Mouse (Mus musculus): Measurements from ENCODE around the gene Scn5a.

The Scn5a gene

DNA sequence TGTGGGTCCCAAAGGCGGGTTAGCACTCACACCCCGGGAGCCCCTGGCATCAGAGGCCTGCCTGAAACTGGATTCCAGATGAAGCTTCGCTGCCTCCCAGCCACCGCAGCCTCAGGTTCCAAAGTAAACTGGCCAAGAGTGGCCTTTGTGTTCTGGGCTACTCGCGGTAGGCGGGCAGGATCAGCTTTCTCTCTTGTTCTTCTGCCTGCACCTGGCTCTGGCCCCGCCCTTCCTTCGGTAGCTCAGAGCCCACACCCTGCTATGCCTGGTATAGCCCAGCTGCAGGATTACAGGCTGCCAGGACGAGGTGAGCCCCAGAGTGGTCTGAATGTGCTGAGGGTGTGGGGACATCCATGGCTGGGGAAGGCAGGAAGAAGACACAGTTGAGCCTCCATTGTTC lies 12.6 kb downstream of the Scn5a start:
- in situ Hi-C loops (cut with MboI; ENCODE audit: low sequenced_read_pairs): no loop called here

DNA sequence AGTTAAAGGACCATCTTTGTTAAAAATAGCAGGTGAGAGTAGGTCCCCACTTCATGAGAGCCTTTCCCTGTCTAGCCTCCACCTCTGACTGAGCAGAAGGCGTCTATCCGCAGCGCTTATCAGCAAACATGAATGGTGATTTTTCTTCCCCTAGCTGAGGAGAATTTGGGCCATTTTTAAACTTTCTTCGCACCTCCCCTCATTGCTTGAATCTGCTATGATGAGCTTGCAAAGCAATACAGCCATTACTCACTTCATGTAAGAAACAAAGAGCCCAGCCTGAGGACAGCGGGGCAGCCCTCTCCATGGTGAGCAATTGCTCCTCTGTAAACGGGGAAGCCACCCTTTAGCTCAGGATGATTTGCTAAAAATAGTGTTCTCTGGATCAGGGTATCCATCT lies 14.0 kb downstream of the Scn5a start:
- in situ Hi-C loops (cut with MboI; ENCODE audit: low sequenced_read_pairs): no loop called here

DNA sequence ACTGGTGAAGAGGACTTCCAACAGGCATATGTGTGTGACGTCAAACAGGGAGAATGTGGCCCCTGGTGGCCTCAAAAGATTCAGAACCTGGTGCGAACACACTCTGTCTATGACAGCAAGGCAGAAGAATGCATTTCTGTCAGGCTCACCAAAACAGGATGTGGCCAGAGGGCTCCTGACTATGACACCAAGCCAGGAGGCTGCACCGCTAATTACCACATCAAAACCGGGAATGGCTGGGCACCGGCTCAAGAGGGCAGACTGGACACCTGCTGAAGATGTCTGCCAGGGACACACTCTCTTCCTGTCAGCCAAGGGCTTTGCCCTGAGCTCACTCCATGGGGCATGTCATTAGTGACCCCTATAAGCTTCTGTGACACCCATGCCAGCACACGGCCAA lies 15.2 kb downstream of the Scn5a start:
- in situ Hi-C loops (cut with MboI; ENCODE audit: low sequenced_read_pairs): no loop called here

DNA sequence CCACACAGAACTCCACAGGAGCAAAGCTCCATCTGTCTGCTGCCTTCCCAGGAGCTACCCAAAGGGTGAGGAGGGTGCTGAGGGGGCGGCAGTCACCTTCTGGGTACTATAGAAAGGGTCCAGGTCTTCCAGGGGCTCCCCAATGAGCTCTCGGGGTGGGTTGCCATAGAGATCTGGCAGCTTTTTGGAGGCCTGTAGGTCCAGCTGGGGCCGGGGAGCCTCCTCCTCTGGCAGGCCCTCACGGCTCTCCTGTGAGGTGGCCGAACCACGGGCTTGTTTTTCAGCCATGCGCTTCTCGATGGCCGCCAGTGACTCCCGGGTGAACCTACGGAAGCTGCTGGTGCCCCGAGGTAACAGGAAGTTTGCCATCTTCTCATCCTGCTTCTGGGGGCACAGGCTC lies 16.6 kb downstream of the Scn5a start:
- in situ Hi-C loops (cut with MboI; ENCODE audit: low sequenced_read_pairs): no loop called here

DNA sequence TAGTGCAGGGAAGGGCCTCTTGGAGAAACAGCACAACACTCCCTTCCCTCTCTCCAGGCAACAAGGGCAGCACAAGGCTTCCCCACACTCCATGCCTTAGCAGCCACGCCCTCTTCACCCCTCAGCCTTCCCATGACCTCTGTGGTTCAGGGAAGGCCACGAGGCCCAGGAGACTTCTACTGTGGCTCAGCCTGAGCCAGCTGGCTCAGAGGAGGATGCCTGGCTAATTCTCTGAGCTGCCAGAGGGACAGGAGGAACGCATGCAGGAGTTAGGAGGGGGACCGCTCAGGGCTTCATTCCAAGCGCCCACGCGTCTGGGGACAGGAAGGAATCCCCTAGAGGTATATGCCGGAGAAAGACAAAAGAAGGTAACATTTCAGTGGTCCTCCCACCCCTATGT lies 17.1 kb downstream of the Scn5a start:
- in situ Hi-C loops (cut with MboI; ENCODE audit: low sequenced_read_pairs): no loop called here

DNA sequence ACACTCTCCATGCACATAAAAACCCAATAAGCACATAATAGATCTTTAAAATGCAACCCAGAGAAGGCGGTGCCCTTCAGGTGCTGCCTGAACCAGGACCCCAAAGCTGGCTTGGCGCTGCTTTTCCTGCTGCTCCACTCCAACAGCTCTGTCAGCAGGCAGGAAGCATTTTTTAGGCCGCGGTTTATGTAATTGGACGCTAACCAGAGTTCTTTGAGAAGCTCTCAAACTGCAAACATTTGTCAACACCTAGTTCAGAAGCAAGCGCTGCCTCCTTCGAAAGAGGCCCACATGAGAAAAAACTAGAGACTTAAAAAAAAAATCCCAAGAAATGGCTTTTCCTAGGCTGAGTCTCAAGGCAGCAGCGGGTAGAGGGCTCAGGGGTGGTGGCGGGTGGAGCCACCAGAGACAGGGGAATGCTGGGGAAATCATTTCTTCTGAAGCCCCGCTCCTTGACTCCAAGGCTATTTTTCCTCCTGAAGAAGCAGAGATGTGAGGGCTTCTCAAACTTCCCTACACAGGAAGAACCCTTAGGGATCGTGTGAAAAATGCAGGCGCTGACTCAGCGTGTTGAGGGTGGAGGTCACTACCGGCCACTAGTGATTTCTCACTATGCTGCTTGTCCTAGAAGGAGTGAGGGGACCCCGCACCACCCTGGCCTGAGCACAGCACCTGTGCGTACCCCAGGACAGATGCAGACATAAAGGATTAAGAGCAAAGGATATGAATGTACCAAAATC lies 19.1 kb downstream of the Scn5a start:
- in situ Hi-C loops (cut with MboI; ENCODE audit: low sequenced_read_pairs): no loop called here

DNA sequence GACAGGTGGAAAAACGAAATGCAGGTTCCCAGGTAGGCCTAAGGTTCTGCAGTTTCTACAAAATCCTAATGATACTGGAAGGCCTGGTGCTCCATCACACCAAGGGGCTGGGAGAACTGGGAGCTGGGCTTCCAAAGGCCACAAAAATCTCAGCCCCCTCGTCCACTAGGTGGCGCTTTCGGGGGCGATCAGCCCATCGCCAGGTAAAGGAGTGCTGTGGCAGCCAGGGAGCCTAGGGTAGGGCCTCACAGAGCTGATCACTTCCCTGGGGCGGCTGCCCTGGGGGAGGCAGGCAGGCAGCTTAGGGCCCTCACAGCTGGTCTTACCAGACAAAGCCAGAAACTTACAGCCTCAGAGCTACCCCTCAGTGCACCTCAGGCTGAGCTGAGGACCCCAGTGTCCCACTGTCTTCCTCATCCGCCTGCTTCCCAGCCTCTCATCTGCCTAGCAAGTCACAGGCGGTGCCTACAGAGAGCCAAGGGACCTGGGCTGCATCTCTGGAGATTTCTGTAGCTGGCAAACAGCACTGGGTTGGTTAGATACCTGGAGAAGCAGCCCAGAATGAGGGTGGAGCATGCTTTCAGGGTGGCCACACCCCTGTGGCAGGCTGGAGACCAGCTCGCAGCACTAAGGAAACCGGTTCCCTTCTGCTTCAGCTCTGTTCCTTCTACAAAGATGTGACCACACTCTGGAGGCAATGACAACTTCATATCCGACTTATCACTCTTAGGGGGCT lies 20.5 kb downstream of the Scn5a start:
- in situ Hi-C loops (cut with MboI; ENCODE audit: low sequenced_read_pairs): no loop called here

DNA sequence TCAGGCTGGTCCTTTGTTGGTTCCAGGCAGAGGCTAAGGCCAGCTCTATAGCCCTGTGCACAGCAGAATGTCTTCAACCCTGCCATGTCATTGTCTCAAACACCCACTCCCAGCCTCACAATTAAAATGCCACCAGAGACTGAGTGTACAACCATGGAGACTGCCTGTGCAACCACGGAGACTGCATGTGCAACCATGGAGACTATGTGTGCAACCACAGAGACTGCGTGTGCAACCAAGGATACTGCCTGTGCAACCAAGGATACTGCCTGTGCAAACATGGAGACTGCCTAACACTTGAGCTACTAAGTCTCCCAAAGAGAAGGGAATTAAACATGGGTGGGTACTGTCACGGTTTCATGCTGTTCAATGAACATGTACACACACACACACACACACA lies 22.8 kb downstream of the Scn5a start:
- in situ Hi-C loops (cut with MboI; ENCODE audit: low sequenced_read_pairs): no loop called here

DNA sequence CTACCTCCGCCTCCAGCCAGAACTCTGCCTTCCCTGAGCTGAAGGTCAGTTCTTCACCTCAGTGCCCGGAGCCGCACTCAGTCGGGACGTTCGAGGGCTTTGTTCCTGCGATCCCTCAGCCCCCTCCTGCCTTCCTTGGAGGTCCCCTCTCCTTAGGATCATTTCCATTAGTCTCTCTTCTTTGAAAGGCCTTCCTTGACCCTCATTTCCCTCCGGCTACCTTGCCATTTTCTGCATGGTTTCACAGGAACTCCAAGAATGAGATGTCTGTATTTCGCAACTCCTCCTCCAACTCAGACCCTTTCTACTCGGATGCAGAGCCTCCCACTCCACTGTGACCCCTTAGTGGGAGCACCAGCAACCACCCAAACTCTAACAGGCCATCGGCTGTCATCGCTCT lies 31.3 kb downstream of the Scn5a start:
- in situ Hi-C loops (cut with MboI; ENCODE audit: low sequenced_read_pairs): no loop called here

DNA sequence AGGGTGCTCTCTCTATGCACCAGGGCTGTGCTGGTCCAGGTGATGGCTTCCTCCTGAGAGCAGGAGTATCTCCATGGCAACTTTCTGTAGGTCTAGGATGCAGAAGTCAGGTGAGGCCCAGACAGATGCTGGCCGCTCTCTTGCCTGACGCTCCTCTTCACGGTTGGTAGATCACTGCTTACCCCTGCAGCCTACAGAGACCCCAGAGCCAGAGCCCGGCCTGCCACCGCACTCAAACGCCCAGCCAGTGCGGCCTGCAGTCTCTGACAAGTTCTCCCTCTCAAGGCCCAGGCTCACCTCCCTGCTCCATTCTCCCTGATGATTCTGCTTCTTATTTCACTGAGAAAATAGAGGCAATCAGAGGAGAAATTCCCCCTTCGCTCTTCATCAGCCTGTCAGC lies 31.7 kb downstream of the Scn5a start:
- in situ Hi-C loops (cut with MboI; ENCODE audit: low sequenced_read_pairs): no loop called here

DNA sequence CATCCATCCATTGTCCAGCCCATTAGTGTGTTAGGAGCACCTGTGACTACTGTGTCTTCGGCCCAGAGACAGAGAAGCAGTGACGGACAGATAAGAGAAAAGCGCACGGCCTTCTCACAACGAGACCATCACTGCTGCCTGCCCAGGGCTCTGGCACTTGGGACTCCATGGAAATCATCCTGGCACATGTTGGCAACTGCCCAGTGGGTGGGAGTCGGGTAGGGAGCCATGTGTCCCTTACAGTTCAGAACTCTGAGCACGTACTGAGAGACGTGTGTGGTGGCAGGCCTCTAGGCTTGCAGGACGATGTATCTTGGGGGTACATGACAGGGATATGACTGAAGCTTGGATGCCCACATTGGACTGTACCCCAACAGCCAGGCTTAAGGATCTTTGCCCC lies 38.1 kb downstream of the Scn5a start:
- in situ Hi-C loops (cut with MboI; ENCODE audit: low sequenced_read_pairs): no loop called here

DNA sequence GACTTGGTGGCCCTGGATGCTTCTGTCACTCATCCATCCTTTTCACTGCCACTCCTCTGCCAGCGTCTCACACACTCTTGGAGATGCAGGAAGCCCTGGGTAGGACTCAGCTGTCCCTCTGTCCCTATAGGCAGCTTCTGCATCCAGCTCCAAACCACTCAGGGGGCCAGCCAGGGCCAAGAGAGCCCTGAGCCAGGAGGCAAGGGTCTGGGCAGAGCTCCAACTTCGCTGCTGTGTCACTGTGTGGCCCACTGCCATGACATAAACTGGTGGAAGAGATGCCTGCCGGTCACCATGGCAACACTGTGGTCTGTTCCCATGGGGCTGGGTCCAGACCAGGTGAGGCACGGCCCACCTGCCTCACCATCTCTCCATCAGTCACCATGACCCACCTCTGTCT lies 41.0 kb downstream of the Scn5a start:
- in situ Hi-C loops (cut with MboI; ENCODE audit: low sequenced_read_pairs): no loop called here

DNA sequence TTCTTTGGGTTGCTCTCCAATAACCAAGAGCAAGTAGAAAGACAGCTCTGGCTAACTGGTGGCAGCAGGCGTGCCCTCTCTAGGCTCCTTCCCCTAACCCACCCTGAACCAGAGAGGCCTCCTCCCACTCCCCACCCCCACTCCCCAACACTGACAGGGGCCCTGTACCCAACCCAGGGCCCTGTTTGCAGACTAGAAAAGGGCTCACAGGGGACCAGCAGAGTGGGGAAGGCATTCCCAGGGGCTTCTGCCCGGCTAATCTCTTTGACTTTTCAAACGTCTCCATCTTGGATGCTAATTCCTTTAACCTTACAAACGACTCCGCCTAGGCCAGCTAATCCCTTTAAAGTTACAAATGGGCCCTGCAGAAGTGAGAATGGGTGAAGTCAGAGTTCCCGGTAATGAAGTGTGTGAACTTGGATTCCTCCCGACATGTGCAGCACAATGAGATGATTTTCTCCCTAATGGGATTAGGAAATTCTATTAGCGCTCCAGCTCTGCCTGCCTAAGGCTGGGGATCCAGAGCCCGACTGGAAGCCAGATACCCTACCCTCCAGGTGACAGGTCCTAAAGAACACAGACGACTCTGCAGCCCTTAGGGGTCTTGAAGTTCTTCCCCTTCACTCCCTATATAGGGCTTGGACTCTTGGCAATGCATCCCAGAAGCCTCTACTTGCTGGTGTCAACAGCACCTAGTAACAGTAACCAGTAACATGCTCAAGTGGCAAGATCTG lies 47.0 kb downstream of the Scn5a start:
- in situ Hi-C loops (cut with MboI; ENCODE audit: low sequenced_read_pairs): no loop called here

DNA sequence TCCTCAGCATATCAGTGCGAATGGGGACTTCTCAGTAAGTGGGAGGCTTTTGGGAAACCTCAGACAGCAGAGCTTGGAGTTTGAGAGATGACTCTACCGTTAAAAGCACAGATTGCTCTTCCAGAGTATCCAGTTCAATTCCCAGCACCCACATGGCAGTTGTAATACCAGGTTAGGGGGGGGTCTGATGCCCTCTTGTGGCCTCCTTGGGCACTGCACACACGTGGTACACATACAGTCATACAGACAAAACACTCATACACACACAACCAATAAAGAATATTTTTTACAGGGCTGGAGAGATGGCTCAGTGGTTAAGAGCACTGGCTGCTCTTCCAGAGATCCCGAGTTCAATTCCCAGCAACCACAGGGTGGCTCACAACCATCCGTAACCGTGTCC lies 54.3 kb downstream of the Scn5a start:
- in situ Hi-C loops (cut with MboI; ENCODE audit: low sequenced_read_pairs): no loop called here

DNA sequence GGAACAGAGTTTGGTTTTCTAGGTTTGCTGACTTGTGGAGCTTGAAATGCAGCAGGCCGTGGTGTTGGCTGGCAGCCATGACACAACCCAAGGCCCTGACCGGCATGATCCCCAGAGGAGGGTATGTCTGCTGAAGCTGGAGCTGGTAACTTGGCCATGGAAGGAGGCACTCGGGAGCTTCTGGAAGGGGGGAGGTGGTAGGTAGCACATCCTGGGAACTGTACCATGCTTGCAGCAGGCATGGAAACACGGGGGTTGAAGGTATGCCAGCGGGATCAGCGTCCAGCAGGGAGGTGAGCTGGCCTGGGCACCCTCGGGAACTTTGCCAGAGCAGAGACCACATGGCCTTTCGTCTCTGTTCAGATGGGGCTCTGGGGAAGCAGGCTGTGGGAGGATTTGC lies 55.5 kb downstream of the Scn5a start:
- in situ Hi-C loops (cut with MboI; ENCODE audit: low sequenced_read_pairs): no loop called here

DNA sequence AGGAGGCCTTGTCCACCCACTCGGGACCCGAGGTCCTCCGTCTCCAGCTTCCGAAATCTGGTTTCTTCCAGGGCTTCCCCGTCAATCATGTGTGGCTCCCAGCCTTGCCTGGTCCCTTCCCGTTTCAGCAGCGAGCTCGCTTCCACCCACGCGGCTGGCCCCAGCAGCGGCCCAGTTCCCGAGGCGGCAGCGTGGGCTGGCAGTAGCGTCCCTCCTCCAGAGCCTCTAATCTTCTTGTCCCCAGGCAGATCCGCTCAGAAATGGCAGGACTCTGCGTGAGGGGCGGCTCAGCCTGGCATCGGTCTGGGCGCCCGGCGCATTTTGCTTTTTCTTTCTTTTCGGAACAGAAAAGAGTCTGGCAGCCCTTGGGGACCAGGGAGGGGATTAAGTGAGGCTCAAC lies 59.7 kb downstream of the Scn5a start:
- in situ Hi-C loops (cut with MboI; ENCODE audit: low sequenced_read_pairs): no loop called here

DNA sequence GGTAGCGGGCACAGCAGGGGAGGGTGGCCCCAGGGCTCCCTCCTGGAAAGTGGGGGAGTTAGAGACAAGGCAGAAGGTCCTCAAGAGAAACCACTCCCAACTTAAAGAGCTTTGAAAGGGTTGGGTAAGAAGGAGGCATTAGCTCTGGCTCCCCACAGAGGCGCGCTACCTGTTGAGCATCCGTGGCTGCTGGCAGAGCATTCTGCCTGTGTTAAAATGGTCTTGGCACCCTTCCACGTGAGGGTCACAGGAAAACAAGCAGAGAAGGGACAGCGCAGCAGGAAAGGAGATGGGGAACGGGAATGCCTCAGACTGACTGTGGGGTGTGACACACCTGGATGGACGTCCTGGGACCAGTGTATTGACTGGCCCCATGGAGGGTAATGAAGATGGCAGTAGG lies 60.6 kb downstream of the Scn5a start:
- in situ Hi-C loops (cut with MboI; ENCODE audit: low sequenced_read_pairs): no loop called here

DNA sequence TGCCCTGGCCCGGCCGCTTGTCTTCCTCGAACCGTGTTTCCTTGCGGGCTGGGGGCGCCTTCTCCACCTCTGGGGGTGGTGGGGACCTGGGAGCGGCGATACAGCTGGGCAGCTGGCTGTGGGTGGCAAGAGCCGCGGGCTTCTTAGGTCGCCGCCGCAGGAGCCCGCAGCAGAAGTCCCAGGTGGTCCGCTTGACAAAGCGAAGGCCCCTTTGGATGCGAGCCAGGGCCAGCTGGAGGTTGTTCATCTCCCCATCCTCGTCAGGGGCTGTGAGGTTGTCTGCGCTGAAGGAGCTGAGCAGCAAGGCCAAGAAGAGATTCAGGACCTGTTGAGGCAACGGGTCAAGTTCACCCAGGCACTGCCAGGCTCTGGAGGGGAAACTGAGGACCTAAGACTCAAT lies 61.3 kb downstream of the Scn5a start:
- in situ Hi-C loops (cut with MboI; ENCODE audit: low sequenced_read_pairs): no loop called here

DNA sequence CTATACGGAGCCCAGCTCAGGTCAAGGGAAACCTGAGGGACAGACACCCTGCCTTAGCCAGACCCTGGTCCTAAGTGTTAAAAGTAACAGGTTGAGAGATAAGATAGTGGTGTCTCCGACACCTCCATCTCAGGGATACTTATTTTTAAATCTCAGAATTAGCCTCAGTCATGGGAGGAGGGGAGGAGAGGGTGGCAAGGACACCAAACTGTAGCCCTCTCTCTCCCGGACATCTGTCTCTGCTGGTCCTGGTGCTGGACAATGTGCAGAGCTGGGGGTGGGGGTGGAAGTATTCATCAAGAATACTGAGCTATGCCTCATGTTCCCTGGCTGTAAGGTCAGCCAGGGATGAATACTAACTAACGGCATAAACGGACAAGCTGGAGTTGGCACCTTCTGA lies 62.0 kb downstream of the Scn5a start:
- in situ Hi-C loops (cut with MboI; ENCODE audit: low sequenced_read_pairs): no loop called here

DNA sequence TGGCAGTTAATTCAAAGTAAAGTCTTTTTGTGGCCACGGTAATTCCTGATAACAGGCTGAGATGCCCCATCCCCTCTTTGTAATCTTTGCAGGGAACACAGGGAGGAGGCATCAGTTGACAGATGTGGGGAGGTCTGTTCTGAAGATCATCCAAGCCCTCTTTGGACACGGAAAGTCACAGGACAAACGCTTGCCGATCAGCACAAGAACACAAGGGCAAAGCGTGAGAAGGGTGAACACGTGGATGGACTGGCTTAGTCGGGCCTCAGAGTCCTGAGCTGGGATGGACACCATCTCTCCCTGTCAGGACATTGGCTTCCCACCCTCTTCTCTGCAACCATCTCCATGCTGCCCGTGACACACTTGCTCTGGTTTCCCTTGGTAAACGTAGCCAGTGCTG lies 63.4 kb downstream of the Scn5a start:
- in situ Hi-C loops (cut with MboI; ENCODE audit: low sequenced_read_pairs): no loop called here

DNA sequence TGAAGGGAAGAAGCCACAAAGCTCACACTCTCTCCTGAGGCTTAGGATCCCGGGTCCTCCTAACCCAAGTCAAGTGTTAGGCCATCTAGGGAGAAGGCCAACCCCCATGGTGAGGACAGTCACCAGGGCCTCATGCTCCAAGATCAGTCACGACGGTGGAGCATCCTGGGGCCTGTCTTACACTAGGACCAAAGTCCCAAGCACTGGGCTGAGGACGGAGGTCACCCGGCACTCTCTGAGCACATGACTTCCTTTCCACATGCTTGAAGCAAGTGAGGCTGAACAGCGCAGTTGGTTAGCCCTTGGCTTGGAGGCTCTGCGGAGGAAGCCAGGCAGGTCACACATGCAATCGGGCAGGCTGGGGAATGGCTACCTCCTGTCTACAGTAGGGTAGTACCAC lies 63.8 kb downstream of the Scn5a start:
- in situ Hi-C loops (cut with MboI; ENCODE audit: low sequenced_read_pairs): no loop called here

DNA sequence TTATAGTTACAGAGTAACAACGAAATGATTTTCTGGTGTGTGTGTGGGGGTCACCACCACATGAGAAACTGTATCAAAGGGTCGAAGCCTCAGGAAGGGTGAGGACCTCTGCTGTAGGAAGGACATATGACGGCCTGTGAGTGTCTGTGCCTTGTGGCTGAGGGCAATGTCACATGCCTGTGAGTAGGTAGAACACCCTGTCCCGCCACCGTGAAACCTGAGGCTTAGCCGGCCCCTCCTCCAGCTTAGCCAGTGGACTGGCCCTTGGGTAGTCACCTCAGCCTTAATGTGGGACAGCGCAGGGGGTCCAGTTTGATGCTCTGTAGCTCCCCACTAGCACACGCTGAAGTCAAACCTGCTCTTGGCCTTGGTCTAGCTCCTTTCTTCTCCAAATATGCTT lies 65.0 kb downstream of the Scn5a start:
- in situ Hi-C loops (cut with MboI; ENCODE audit: low sequenced_read_pairs): no loop called here

All from CH12F3 (cell line).